Mouse (Mus musculus) embryonic stem cell, embryonic (primary cell): Measurements from ENCODE around the gene Prorsd1.

Source experiments
- CTCF ChIA-PET, 4 experiments: fragments of 300-600 bp in 2 of 4; fragments of 350-600 bp in 2 of 4; sonication (Branson Sonifier 250); formaldehyde crosslinking; loops; one replicate each; lab custom pipeline; 2022; ENCODE audit warnings: inconsistent platforms in 2 of 4; lab: Charles Lee
- POLR2A ChIA-PET, 4 experiments: fragments of 300-600 bp in 2 of 4; fragments of 350-600 bp in 2 of 4; sonication (Branson Sonifier 250); formaldehyde crosslinking; loops; one replicate each; lab custom pipeline; 2022; ENCODE audit warnings: antibody characterized with exemption in 4 of 4, inconsistent platforms in 1 of 4; lab: Charles Lee

Prorsd1 gene

GRCm38 (mm10) chr11:29525988-29526794, 11.4 kb upstream of the Prorsd1 start, which contains the start of gene Mtif2:
TSS of gene Mtif2 (plus strand) at chr11:29526408.
- CTCF ChIA-PET, result interaction anchor here in 2 of 4 experiments (0.6 to 1.6 kb wide), 9 partner anchors 11 to 1284 kb away, joined by 3 to 5 read pairs (median 3); partner anchors contain the start of gene Prorsd1 (in 2 of the 2)
- POLR2A ChIA-PET, result interaction anchor here (0.5 to 9.1 kb wide), 75 partner anchors 9 to 591 kb away, joined by 3 to 176 read pairs (median 4); partner anchors contain the start of genes Prorsd1 (in 4 of the 4), Clhc1 (in 3 of the 4), Rps27a (in 3 of the 4) and Rtn4 (in 3 of the 4)

GRCm38 (mm10) chr11:29514325-29514681, 530 bp downstream of the Prorsd1 start:
- POLR2A ChIA-PET, result interaction anchor here (0.7 to 4.4 kb wide), 81 partner anchors 8 to 1362 kb away, joined by 3 to 109 read pairs (median 4); partner anchors contain the start of genes Mtif2 (in 4 of the 4), Clhc1 (in 3 of the 4), Rps27a (in 3 of the 4) and Rtn4 (in 3 of the 4)
- CTCF ChIA-PET, result interaction anchor here in 2 of 4 experiments (0.6 to 1.4 kb wide), 4 partner anchors 12 to 316 kb away, joined by 3 to 5 read pairs (median 4); partner anchors contain the start of gene Mtif2 (in 2 of the 2)

- POLR2A ChIA-PET, result interaction anchor here in 2 of 4 experiments (1.0 to 1.3 kb wide), 4 partner anchors 12 to 140 kb away, joined by 3 to 5 read pairs (median 3); partner anchors contain the start of genes Ccdc88a (in 1 of the 2), Clhc1 (in 1 of the 2) and Rps27a (in 1 of the 2)
- CTCF ChIA-PET, result interaction anchor here in 1 of 4 experiments (0.6 to 1.0 kb wide), 2 partner anchors 13 to 367 kb away, joined by 3 read pairs; partner anchors contain the start of gene Mtif2
Observed at GRCm38 (mm10) chr11:29512818-29513535, 1.9 kb downstream of the Prorsd1 start.

GRCm38 (mm10) chr11:29509421-29509820, 5.4 kb downstream of the Prorsd1 start:
- ChIA-PET POLR2A (interaction anchor here in 2 of 4 experiments (1.2 to 2.8 kb wide), 2 partner anchors 39 to 134 kb away, joined by 3 to 8 read pairs; partner anchors contain the start of genes Clhc1 (in 1 of the 2) and Rps27a (in 1 of the 2)), CTCF (no interaction called here)

- ChIA-PET CTCF (no interaction called here), POLR2A (interaction anchor here in 2 of 4 experiments (0.9 to 2.3 kb wide), 5 partner anchors 9 to 256 kb away, joined by 3 to 11 read pairs (median 3); partner anchors contain the start of genes Mtif2 (in 2 of the 2) and Prorsd1 (in 2 of the 2))
Observed at GRCm38 (mm10) chr11:29504899-29505625, 9.8 kb downstream of the Prorsd1 start.

- ChIA-PET POLR2A (interaction anchor here in 2 of 4 experiments (0.5 to 1.4 kb wide), 3 partner anchors 10 to 257 kb away, joined by 3 read pairs; partner anchors contain the start of genes Prorsd1 (in 2 of the 2) and Cfap36 (in 1 of the 2)), CTCF (no interaction called here)
Observed at GRCm38 (mm10) chr11:29503948-29504893, 10.6 kb downstream of the Prorsd1 start.

GRCm38 (mm10) chr11:29496962-29497361, 17.9 kb downstream of the Prorsd1 start:
- CTCF ChIA-PET, result no interaction called here
- POLR2A ChIA-PET, result interaction anchor here in 1 of 4 experiments (1.1 kb wide), 1 partner anchor 29 kb away, joined by 3 read pairs; the partner anchor contains the start of gene Mtif2

GRCm38 (mm10) chr11:29493135-29493534, 21.7 kb downstream of the Prorsd1 start:
- POLR2A ChIA-PET, result interaction anchor here in 1 of 4 experiments (0.5 kb wide), 1 partner anchor 92 kb away, joined by 3 read pairs; no protein-coding TSS in a partner anchor
- CTCF ChIA-PET, result no interaction called here

- ChIA-PET POLR2A (interaction anchor here in 1 of 4 experiments (0.5 kb wide), 1 partner anchor 11 kb away, joined by 4 read pairs; no protein-coding TSS in a partner anchor), CTCF (no interaction called here)
Observed at GRCm38 (mm10) chr11:29474676-29475075, 40.2 kb downstream of the Prorsd1 start.
